15 mouse cellular contexts compared by ENCODE assay signal in genomic region chr15:31006050-31006824, GRCm38 (mm10).
DNase-seq lines count a peak whose midpoint lies in the region; ATAC-seq and TF ChIP-seq lines count a peak whose summit lies in the region.
"Had no signal": no experiment of that assay in that cellular context is flagged by ENCODE, and none has a peak within 500 bp of the region (broad histone marks: within the 10 kb centered on the region; RNA-seq: fewer than 3 reads in every experiment).

No protein-coding gene starts in this region.

- WGBS in embryonic facial prominence, embryonic 14.5 days, result 81% methylated on average over 8 of the region's 8 CpGs
- WGBS in embryonic facial prominence, embryonic 10.5 days, result 87% methylated on average over 8 of the region's 8 CpGs
- 66% methylated on average over 8 of the region's 8 CpGs for WGBS in kidney, postnatal 0 days
- WGBS in kidney, adult 2 months, result 67% methylated on average over 8 of the region's 8 CpGs
- WGBS in hindbrain, embryonic 16.5 days, result 69% methylated on average over 8 of the region's 8 CpGs

- ATAC-seq in embryonic facial prominence, embryonic 14.5 days (ENCODE audit: low read depth), result 0 out of 2 replicates have a peak, but pooled peaks have one; percentile 26
- no peak; the same call in 1 of the 2 replicates for ATAC-seq in kidney, postnatal 0 days (replicated peaks; ENCODE audit: low FRiP score, low read depth)
- ATAC-seq in hindbrain, embryonic 16.5 days, result peak; percentile 82

- H3K4me3 ChIP-seq in embryonic facial prominence, embryonic 14.5 days (ENCODE audit: low read depth, low read length), result no peak overlapping the region
- no peak overlapping the region for H3K4me3 ChIP-seq in embryonic facial prominence, embryonic 10.5 days
- no peak overlapping the region for H3K4me3 ChIP-seq in kidney, postnatal 0 days (replicated peaks; ENCODE audit: low read depth, low read length)
- H3K4me3 ChIP-seq in kidney, adult 2 months (ENCODE audit: insufficient read depth, low read depth, low read length), result no peak overlapping the region
- no peak overlapping the region for H3K4me3 ChIP-seq in hindbrain, embryonic 16.5 days (ENCODE audit: low read length)
- H3K4me3 ChIP-seq: liver, embryonic 15.5 days; midbrain, embryonic 12.5 days had no signal

- no peak overlapping the region for H3K9ac ChIP-seq in embryonic facial prominence, embryonic 14.5 days (ENCODE audit: low read depth, low read length)
- H3K9ac ChIP-seq in kidney, postnatal 0 days (ENCODE audit: low read depth, low read length), result no peak overlapping the region
- no peak overlapping the region for H3K9ac ChIP-seq in hindbrain, embryonic 16.5 days (ENCODE audit: low read depth, low read length)
- H3K9ac ChIP-seq: liver, embryonic 15.5 days; midbrain, embryonic 12.5 days had no signal

- H3K4me1 ChIP-seq in embryonic facial prominence, embryonic 14.5 days (ENCODE audit: control insufficient read depth, insufficient read depth, low read length), result no peaks in the 10 kb centered on the region
- H3K4me1 ChIP-seq in embryonic facial prominence, embryonic 10.5 days, result no peaks in the 10 kb centered on the region
- no peaks in the 10 kb centered on the region for H3K4me1 ChIP-seq in kidney, postnatal 0 days (replicated peaks; ENCODE audit: insufficient read depth, low read length)
- no peaks in the 10 kb centered on the region for H3K4me1 ChIP-seq in kidney, adult 2 months (ENCODE audit: control insufficient read depth, insufficient read depth, low read length)
- H3K4me1 ChIP-seq in hindbrain, embryonic 16.5 days (ENCODE audit: control insufficient read depth, insufficient read depth, low read depth, low read length), result no peaks in the 10 kb centered on the region
- H3K4me1 ChIP-seq: liver, embryonic 15.5 days; midbrain, embryonic 12.5 days had no signal

- no peak overlapping the region for H3K27ac ChIP-seq in embryonic facial prominence, embryonic 14.5 days (replicated peaks; ENCODE audit: low read depth, low read length)
- H3K27ac ChIP-seq in embryonic facial prominence, embryonic 10.5 days (replicated peaks), result no peak overlapping the region
- H3K27ac ChIP-seq in kidney, postnatal 0 days, result no peak overlapping the region
- no peak overlapping the region for H3K27ac ChIP-seq in kidney, adult 2 months (ENCODE audit: insufficient read depth, low read depth, low read length)
- no peak overlapping the region for H3K27ac ChIP-seq in hindbrain, embryonic 16.5 days (ENCODE audit: low read depth, low read length)
- H3K27ac ChIP-seq: liver, embryonic 15.5 days; midbrain, embryonic 12.5 days had no signal

- no peaks in the 10 kb centered on the region for H3K27me3 ChIP-seq in embryonic facial prominence, embryonic 14.5 days (replicated peaks; ENCODE audit: control insufficient read depth, insufficient read depth, low read length)
- H3K27me3 ChIP-seq in embryonic facial prominence, embryonic 10.5 days (replicated peaks; ENCODE audit: low read depth, poor library complexity, severe bottlenecking), result no peaks in the 10 kb centered on the region
- H3K27me3 ChIP-seq in kidney, postnatal 0 days (ENCODE audit: insufficient read depth, low read length), result no peaks in the 10 kb centered on the region
- H3K27me3 ChIP-seq in kidney, adult 2 months (replicated peaks; ENCODE audit: control insufficient read depth, insufficient read depth, low read length), result no peaks in the 10 kb centered on the region
- H3K27me3 ChIP-seq in hindbrain, embryonic 16.5 days (replicated peaks; ENCODE audit: control insufficient read depth, insufficient read depth, low read length), result no peaks in the 10 kb centered on the region
- H3K27me3 ChIP-seq: liver, embryonic 15.5 days; midbrain, embryonic 12.5 days had no signal

- peak; percentile 9 for DNase-seq in embryonic facial prominence, embryonic 14.5 days (ENCODE audit: low spot score)
- DNase-seq in embryonic facial prominence, embryonic 10.5 days (ENCODE audit: low spot score), result no peak
- DNase-seq in kidney, postnatal 0 days (ENCODE audit: low spot score), result peak; percentile 18
- no peak for DNase-seq in kidney, adult 2 months
- DNase-seq in retina, embryonic 14.5 days (ENCODE audit: low spot score), result peak; percentile 43
- no peak for DNase-seq in cerebellum, adult 9-11 months
- no peak for DNase-seq in frontal cortex, postnatal 36 days (ENCODE audit: low spot score in 2 of 2)
- DNase-seq: cerebellum, adult 2 months; heart, postnatal 14 days; kidney, adult 8-10 months; lung, postnatal 14 days; right cerebral cortex, postnatal 25 days had no signal

- TF ChIP-seq POLR2A in kidney, adult 2 months (IDR thresholded peaks at IDR 0.05; ENCODE audit: low read depth, low read length), result no peak

- H3K36me3 ChIP-seq in embryonic facial prominence, embryonic 14.5 days (ENCODE audit: control insufficient read depth, insufficient read depth, low read length), result no peaks in the 10 kb centered on the region
- no peaks in the 10 kb centered on the region for H3K36me3 ChIP-seq in embryonic facial prominence, embryonic 10.5 days (replicated peaks)
- no peaks in the 10 kb centered on the region for H3K36me3 ChIP-seq in kidney, postnatal 0 days (ENCODE audit: insufficient read depth, low read length)
- no peaks in the 10 kb centered on the region for H3K36me3 ChIP-seq in kidney, adult 2 months (ENCODE audit: control insufficient read depth, insufficient read depth, low read length)
- peaks cover 3% of the 10 kb centered on the region for H3K36me3 ChIP-seq in hindbrain, embryonic 16.5 days (ENCODE audit: control insufficient read depth, insufficient read depth, low read length)
- H3K36me3 ChIP-seq: liver, embryonic 15.5 days; midbrain, embryonic 12.5 days had no signal

- H3K9me3 ChIP-seq in embryonic facial prominence, embryonic 14.5 days (ENCODE audit: control insufficient read depth, low read length), result no peaks in the 10 kb centered on the region
- no peaks in the 10 kb centered on the region for H3K9me3 ChIP-seq in embryonic facial prominence, embryonic 10.5 days
- no peaks in the 10 kb centered on the region for H3K9me3 ChIP-seq in kidney, postnatal 0 days (replicated peaks; ENCODE audit: low read length)
- H3K9me3 ChIP-seq in hindbrain, embryonic 16.5 days (ENCODE audit: control insufficient read depth, low read length), result no peaks in the 10 kb centered on the region
- H3K9me3 ChIP-seq: liver, embryonic 15.5 days; midbrain, embryonic 12.5 days had no signal

- TF ChIP-seq CTCF in kidney, postnatal 0 days (IDR thresholded peaks at IDR 0.05; ENCODE audit: low read depth), result no peak
- TF ChIP-seq CTCF in kidney, adult 2 months (conservative IDR thresholded peaks at IDR 0.05; ENCODE audit: insufficient read depth, insufficient read length, low read depth, low read length), result no peak

- H3K4me2 ChIP-seq in embryonic facial prominence, embryonic 14.5 days (ENCODE audit: low read depth, low read length), result no peak overlapping the region
- no peak overlapping the region for H3K4me2 ChIP-seq in kidney, postnatal 0 days (ENCODE audit: low read length)
- H3K4me2 ChIP-seq in hindbrain, embryonic 16.5 days (ENCODE audit: low read length), result no peak overlapping the region
- H3K4me2 ChIP-seq: liver, embryonic 15.5 days; midbrain, embryonic 12.5 days had no signal

Comparison
In these comparisons a context has a peak if more than half of its experiments do, and no peak if none do; other contexts are left out.
1. DNase-seq: peak in embryonic facial prominence, embryonic 14.5 days (single experiment), kidney, postnatal 0 days (single experiment) and retina, embryonic 14.5 days (single experiment); none in embryonic facial prominence, embryonic 10.5 days (single experiment), kidney, adult 2 months (single experiment), cerebellum, adult 9-11 months (single experiment) and frontal cortex, postnatal 36 days (0 of 2).